Mouse (Mus musculus) layer of hippocampus, adult 9-10 months (tissue): ENCODE data around the gene Aqp2.

Experiments
- DNase-seq: peaks from one replicate; pipeline ENCODE4 v3.0.0; 2022; ENCODE audit warnings: low spot score

Aqp2 gene

GRCm38 (mm10) chr15:99578802-99579485 lies at the start of gene Aqp2:
Aqp2 (plus strand) TSS chr15:99579055.
- DNase-seq, result no peak

GRCm38 (mm10) chr15:99531146-99531545 lies 47.7 kb upstream of the Aqp2 start:
- no peak for DNase-seq

- no peak for DNase-seq
These were observed 46.8 kb upstream of the Aqp2 start for GRCm38 (mm10) chr15:99532023-99532422.

- DNase-seq, result no peak
These were observed 41.7 kb upstream of the Aqp2 start for GRCm38 (mm10) chr15:99536889-99537862.

- DNase-seq, result no peak
These were observed 39.0 kb upstream of the Aqp2 start for GRCm38 (mm10) chr15:99539891-99540290.

GRCm38 (mm10) chr15:99544047-99544446 lies 34.8 kb upstream of the Aqp2 start:
- DNase-seq, result no peak

GRCm38 (mm10) chr15:99546596-99546995 lies 32.3 kb upstream of the Aqp2 start:
- DNase-seq, result no peak

- DNase-seq, result no peak
These were observed 31.1 kb upstream of the Aqp2 start for GRCm38 (mm10) chr15:99547732-99548131.

GRCm38 (mm10) chr15:99549901-99550300 lies 29.0 kb upstream of the Aqp2 start:
- DNase-seq, result no peak

GRCm38 (mm10) chr15:99553767-99554166 lies 25.1 kb upstream of the Aqp2 start:
- DNase-seq, result no peak

- DNase-seq, result no peak
These were observed 19.9 kb upstream of the Aqp2 start for GRCm38 (mm10) chr15:99558947-99559346.

GRCm38 (mm10) chr15:99560246-99560645 lies 18.6 kb upstream of the Aqp2 start:
- DNase-seq, result no peak

GRCm38 (mm10) chr15:99567371-99567770 lies 11.5 kb upstream of the Aqp2 start:
- DNase-seq, result no peak

GRCm38 (mm10) chr15:99568682-99569081 lies 10.2 kb upstream of the Aqp2 start:
- no peak for DNase-seq

GRCm38 (mm10) chr15:99569123-99569522 lies 9.7 kb upstream of the Aqp2 start:
- DNase-seq, result no peak

- DNase-seq, result no peak
These were observed 4.8 kb downstream of the Aqp2 start for GRCm38 (mm10) chr15:99583463-99584344.

- DNase-seq, result no peak
These were observed 5.8 kb downstream of the Aqp2 start for GRCm38 (mm10) chr15:99584407-99585202.

GRCm38 (mm10) chr15:99585741-99586140 lies 6.9 kb downstream of the Aqp2 start:
- DNase-seq, result no peak

- DNase-seq, result no peak
These were observed 7.7 kb downstream of the Aqp2 start for GRCm38 (mm10) chr15:99586525-99586924.

GRCm38 (mm10) chr15:99589237-99589636 lies 10.4 kb downstream of the Aqp2 start:
- no peak for DNase-seq

GRCm38 (mm10) chr15:99589704-99590103 lies 10.8 kb downstream of the Aqp2 start:
- DNase-seq, result no peak
